Mouse (Mus musculus) mouse embryonic stem cell (cell line): ENCODE data around the gene Ksr2.

ENCODE experiments used
- in situ Hi-C, 2 experiments: fragments of 300-500 bp; cut with MboI; formaldehyde crosslinking; loops; 1 replicate in 1 of 2; 3 replicates in 1 of 2; pipeline ENCODE4 v1.14.3; 2019 to 2020; ENCODE audit warnings: low sequenced_read_pairs in 2 of 2, low pct_unique_long_range_greater_than_20kb in 1 of 2, mixed read lengths in 1 of 2; ENCODE audit not compliant: unreplicated experiment in 1 of 2

The Ksr2 gene

GRCm38 (mm10) chr5:117790071-117790470 lies 376.3 kb downstream of the Ksr2 start:
- in situ Hi-C loops = no loop called here

- in situ Hi-C loops = no loop called here
Measured at GRCm38 (mm10) chr5:117791875-117792274, 378.1 kb downstream of the Ksr2 start.

- in situ Hi-C loops = no loop called here
Measured at GRCm38 (mm10) chr5:117800849-117801248, 387.0 kb downstream of the Ksr2 start.

DNA sequence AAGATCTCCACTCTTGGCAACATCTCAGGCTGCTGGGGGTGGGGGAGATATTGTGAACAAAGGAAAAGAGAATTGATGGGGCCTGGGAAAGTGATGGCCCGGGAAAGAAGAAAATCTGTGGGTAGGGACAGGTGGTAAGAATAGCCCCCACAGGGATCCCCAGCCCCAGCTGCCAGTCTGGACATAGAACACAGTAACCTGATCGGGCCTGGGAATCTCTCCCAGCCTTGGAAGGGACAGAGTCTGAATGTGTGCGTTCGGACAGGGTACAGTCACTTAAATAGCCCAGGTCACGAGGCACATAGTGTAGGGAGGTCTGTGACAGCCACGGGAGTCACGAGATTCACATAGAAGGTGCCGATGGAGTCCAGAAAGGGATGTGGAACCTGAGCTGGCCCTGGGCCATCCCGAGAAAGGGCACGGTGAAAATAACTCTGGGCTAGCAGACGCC lies 388.3 kb downstream of the Ksr2 start:
- in situ Hi-C loops = no loop called here

DNA sequence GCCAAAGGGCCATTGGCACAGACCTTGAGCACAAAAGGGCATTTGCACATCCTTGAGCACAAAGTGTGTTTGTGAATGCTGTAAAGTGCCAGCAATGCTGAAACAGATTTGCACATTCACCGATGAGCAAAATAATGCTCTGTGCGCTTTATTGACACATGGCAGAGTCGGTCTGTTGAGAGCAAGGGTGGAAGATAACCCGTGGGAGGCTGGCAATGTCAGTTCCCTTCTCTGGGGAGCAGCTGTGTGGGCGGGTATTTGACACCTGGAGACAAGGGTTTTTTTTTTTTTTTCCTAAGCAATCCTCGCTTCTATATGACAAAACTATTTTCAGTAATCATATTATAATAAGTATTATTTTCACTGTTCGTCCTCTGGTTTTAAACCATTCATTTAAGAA lies 389.8 kb downstream of the Ksr2 start:
- in situ Hi-C loops = no loop called here

- in situ Hi-C loops = no loop called here
Measured at GRCm38 (mm10) chr5:117810930-117811329, 397.1 kb downstream of the Ksr2 start.

GRCm38 (mm10) chr5:117818800-117819199 lies 405.0 kb downstream of the Ksr2 start:
- in situ Hi-C loops = no loop called here

DNA sequence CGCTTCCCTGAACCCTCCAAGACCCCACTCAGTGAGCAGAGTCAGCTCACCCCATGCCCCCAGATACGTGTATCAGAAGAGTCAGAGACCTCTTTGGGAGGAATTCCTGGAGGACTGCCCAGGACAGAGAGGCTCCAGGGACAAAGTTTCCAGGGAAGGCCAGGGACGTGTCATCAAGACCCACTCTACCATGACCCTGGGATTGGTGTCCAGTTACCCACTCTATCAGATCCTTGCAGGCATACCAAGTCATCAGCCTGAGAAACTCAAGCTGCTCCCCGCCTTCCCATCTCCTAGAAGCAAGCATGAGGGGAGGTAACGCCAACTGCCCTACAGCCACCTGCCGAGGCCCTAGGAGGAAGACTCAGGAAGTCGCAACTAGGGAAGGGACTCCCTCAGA lies 406.6 kb downstream of the Ksr2 start:
- in situ Hi-C loops = loop anchor here in 1 of 2 experiments (10.0 kb wide), 1 partner anchor 306 kb away; no protein-coding TSS in a partner anchor

DNA sequence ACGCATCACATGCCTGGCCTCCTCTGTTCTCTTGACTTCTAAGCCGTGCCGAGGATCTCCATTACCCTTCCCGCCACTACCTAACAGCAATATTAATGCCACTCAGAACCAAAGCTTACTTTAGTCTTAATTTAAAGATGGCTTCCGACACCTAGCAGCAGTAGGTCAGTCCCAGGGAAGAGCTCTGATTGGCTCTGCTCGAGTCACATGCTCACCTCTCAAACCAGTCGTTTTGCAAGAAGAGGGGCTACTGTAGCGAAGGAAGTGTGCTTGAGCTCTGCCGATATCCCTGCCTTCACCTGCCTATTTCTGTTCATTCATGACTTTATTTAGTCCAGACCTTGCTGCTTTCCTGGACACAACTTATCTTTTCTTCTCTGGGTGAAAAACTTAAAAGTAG lies 410.0 kb downstream of the Ksr2 start:
- in situ Hi-C loops = loop anchor here in 1 of 2 experiments (10.0 kb wide), 1 partner anchor 309 kb away; no protein-coding TSS in a partner anchor

DNA sequence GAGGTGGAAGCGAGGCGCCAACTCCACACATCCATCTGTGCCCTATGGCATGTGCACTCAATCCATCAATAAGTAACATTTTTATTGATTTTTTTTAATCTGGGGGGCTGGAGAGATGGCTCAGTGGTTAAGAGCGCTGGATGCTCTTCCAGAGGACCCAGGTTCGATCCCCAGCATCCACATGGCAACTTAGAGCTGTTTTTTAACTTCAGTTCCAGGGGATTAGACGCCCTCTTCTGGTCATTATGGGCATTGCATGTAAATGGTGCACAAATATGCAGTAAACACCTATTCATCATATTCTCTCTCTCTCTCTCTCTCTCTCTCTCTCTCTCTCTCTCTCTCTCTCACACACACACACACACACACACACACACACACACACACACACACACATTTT lies 410.7 kb downstream of the Ksr2 start:
- in situ Hi-C loops = loop anchor here in 1 of 2 experiments (10.0 kb wide), 1 partner anchor 310 kb away; no protein-coding TSS in a partner anchor
